Mouse (Mus musculus): Measurements from ENCODE around the gene Yif1a. TPM values are rescaled to one million over a fixed set of nuclear protein-coding genes. Genes with fewer than 3 reads are reported as not detected.
A peak's percentile ranks its signal among the peaks of the same experiment; 100 is the strongest.

Gene Yif1a
- polyA plus RNA-seq, 1 experiment from 2014 or later = 198 TPM

DNA sequence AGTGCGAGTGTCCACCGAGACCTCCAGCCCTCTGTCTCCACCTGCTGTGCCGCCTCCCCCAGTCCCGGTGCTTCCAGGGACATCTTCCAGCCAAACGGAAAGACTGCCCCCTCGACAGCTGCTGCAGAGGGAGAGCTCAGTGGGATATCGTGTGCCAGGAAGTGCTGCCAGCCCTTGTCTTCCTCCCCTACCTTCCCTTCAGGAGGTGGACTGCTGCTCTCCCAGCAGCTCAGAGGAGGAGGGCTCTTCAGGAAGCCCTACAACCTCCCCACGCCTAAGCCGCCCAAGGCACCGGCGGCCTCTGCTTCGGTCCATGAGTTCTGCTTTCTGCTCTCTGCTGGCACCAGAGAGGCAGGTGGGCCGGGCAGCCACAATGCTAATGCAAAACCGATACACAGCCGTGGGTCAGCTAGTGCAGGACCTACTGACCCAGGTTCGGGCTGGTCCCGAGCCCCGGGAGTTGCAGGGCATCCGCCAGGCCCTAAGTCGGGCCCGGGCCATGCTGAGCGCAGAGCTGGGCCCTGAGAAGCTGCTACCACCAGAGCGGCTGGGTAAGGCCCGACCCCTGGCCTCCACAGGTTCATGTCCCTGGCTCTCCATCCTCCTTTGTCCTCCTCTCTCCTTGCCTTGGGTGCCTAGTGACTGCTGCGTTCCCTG lies 36.0 kb upstream of the Yif1a start:
- H3K4me1 ChIP-seq (replicated peaks; ENCODE audit: control insufficient read depth, insufficient read depth, low read length) = no peaks in the 10 kb centered on the region
- no peak overlapping the region for H3K4me3 ChIP-seq (ENCODE audit: low read depth, low read length)
- no peaks in the 10 kb centered on the region for H3K9me3 ChIP-seq (ENCODE audit: control insufficient read depth)
- ATAC-seq = no peak
- H3K27ac ChIP-seq (ENCODE audit: low read depth, low read length) = no peak overlapping the region
- H3K9ac ChIP-seq (ENCODE audit: low read depth, low read length) = no peak overlapping the region
- no peak overlapping the region for H3K4me2 ChIP-seq (replicated peaks; ENCODE audit: low read depth)
- 57% methylated on average over 24 of the region's 25 CpGs for WGBS
- H3K36me3 ChIP-seq (ENCODE audit: control insufficient read depth, insufficient read depth) = peaks cover 20% of the 10 kb centered on the region
- H3K27me3 ChIP-seq (replicated peaks; ENCODE audit: control insufficient read depth, insufficient read depth, low read length) = no peaks in the 10 kb centered on the region
- TF ChIP-seq CTCF (IDR thresholded peaks at IDR 0.05; ENCODE audit: low read depth) = no peak

GRCm38 (mm10) chr19:5052853-5053252 lies 35.5 kb upstream of the Yif1a start:
- no peak for TF ChIP-seq CTCF (IDR thresholded peaks at IDR 0.05; ENCODE audit: low read depth)
- Histone ChIP-seq H3K27ac (ENCODE audit: low read depth, low read length) (no peak overlapping the region), H3K4me3 (ENCODE audit: low read depth, low read length) (no peak overlapping the region), H3K36me3 (ENCODE audit: control insufficient read depth, insufficient read depth) (peaks cover 14% of the 10 kb centered on the region), H3K4me2 (replicated peaks; ENCODE audit: low read depth) (no peak overlapping the region), H3K9me3 (ENCODE audit: control insufficient read depth) (no peaks in the 10 kb centered on the region), H3K9ac (ENCODE audit: low read depth, low read length) (no peak overlapping the region), H3K4me1 (replicated peaks; ENCODE audit: control insufficient read depth, insufficient read depth, low read length) (no peaks in the 10 kb centered on the region), H3K27me3 (replicated peaks; ENCODE audit: control insufficient read depth, insufficient read depth, low read length) (no peaks in the 10 kb centered on the region)
- no peak for ATAC-seq
- 80% methylated on average over 17 of the region's 17 CpGs for WGBS

DNA sequence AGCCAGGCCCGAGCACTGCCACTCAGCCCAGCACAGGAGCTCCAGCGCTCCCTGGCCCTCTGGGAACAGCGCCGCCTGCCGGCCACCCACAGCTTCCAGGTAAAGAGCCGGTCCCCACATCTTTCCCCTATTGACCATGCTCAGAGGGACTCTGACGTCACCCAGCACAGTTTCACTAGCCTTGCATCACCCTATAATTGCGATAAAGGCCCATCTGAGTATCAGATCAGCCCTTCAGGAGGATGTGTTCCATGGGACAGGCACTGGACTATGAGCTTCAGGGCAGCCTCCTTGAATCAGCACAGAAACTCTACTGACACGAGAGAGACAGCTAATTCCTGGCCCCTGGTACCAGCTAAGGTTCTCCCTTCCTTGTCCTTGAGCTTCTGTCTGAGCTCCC lies 34.4 kb upstream of the Yif1a start:
- peak; percentile 88 for TF ChIP-seq CTCF (IDR thresholded peaks at IDR 0.05; ENCODE audit: low read depth)
- H3K36me3 ChIP-seq (ENCODE audit: control insufficient read depth, insufficient read depth) = peaks cover 5% of the 10 kb centered on the region
- H3K4me1 ChIP-seq (replicated peaks; ENCODE audit: control insufficient read depth, insufficient read depth, low read length) = no peaks in the 10 kb centered on the region
- H3K4me2 ChIP-seq (replicated peaks; ENCODE audit: low read depth) = no peak overlapping the region
- no peaks in the 10 kb centered on the region for H3K9me3 ChIP-seq (ENCODE audit: control insufficient read depth)
- ATAC-seq = peak; percentile 34
- no peak overlapping the region; the same call in 1 of the 2 replicates for H3K9ac ChIP-seq (ENCODE audit: low read depth, low read length)
- H3K4me3 ChIP-seq (ENCODE audit: low read depth, low read length) = no peak overlapping the region
- no peaks in the 10 kb centered on the region for H3K27me3 ChIP-seq (replicated peaks; ENCODE audit: control insufficient read depth, insufficient read depth, low read length)
- 22% methylated on average over 9 of the region's 9 CpGs for WGBS
- no peak overlapping the region for H3K27ac ChIP-seq (ENCODE audit: low read depth, low read length)

- no peak for ATAC-seq
- no peaks in the 10 kb centered on the region for H3K36me3 ChIP-seq (ENCODE audit: control insufficient read depth, insufficient read depth)
- H3K9ac ChIP-seq (ENCODE audit: low read depth, low read length) = no peak overlapping the region
- no peaks in the 10 kb centered on the region for H3K9me3 ChIP-seq (ENCODE audit: control insufficient read depth)
- H3K4me3 ChIP-seq (ENCODE audit: low read depth, low read length) = no peak overlapping the region
- TF ChIP-seq CTCF (IDR thresholded peaks at IDR 0.05; ENCODE audit: low read depth) = peak; percentile 80
- no peaks in the 10 kb centered on the region for H3K4me1 ChIP-seq (replicated peaks; ENCODE audit: control insufficient read depth, insufficient read depth, low read length)
- no peak overlapping the region for H3K4me2 ChIP-seq (replicated peaks; ENCODE audit: low read depth)
- H3K27me3 ChIP-seq (replicated peaks; ENCODE audit: control insufficient read depth, insufficient read depth, low read length) = no peaks in the 10 kb centered on the region
- WGBS = 16% methylated on average over 6 of the region's 6 CpGs
- no peak overlapping the region for H3K27ac ChIP-seq (ENCODE audit: low read depth, low read length)
These were observed 32.1 kb upstream of the Yif1a start for GRCm38 (mm10) chr19:5056251-5056650.

- Histone ChIP-seq H3K27ac (ENCODE audit: low read depth, low read length) (no peak overlapping the region), H3K36me3 (ENCODE audit: control insufficient read depth, insufficient read depth) (no peaks in the 10 kb centered on the region), H3K4me3 (ENCODE audit: low read depth, low read length) (no peak overlapping the region), H3K9ac (ENCODE audit: low read depth, low read length) (no peak overlapping the region), H3K27me3 (replicated peaks; ENCODE audit: control insufficient read depth, insufficient read depth, low read length) (no peaks in the 10 kb centered on the region; the same call in 1 of the 2 replicates), H3K4me2 (replicated peaks; ENCODE audit: low read depth) (no peak overlapping the region; the same call in 1 of the 2 replicates), H3K9me3 (ENCODE audit: control insufficient read depth) (no peaks in the 10 kb centered on the region), H3K4me1 (replicated peaks; ENCODE audit: control insufficient read depth, insufficient read depth, low read length) (no peaks in the 10 kb centered on the region)
- WGBS = 26% methylated on average over 16 of the region's 16 CpGs
- TF ChIP-seq CTCF (IDR thresholded peaks at IDR 0.05; ENCODE audit: low read depth) = no peak
- ATAC-seq = no peak
These were observed 30.2 kb upstream of the Yif1a start for GRCm38 (mm10) chr19:5057876-5058775.
